In genomic region chr5:111519500-111520041, GRCm38 (mm10) we compare ENCODE assay signal across 8 mouse cellular contexts.
DNase-seq lines count a peak whose midpoint lies in the region; ATAC-seq lines count a peak whose summit lies in the region.

No protein-coding gene starts in this region.

- H3K4me3 ChIP-seq in embryonic facial prominence, embryonic 13.5 days, result no peak overlapping the region
- no peak overlapping the region for H3K4me3 ChIP-seq in hindbrain, embryonic 12.5 days
- no peak overlapping the region for H3K4me3 ChIP-seq in midbrain, embryonic 15.5 days

- no peak overlapping the region for H3K9ac ChIP-seq in embryonic facial prominence, embryonic 13.5 days
- H3K9ac ChIP-seq in hindbrain, embryonic 12.5 days, result peak overlapping the region; percentile 13; the same call in 1 of the 2 replicates
- no peak overlapping the region for H3K9ac ChIP-seq in midbrain, embryonic 15.5 days

- H3K9me3 ChIP-seq in embryonic facial prominence, embryonic 13.5 days, result no peaks in the 10 kb centered on the region
- H3K9me3 ChIP-seq in hindbrain, embryonic 12.5 days (replicated peaks), result no peaks in the 10 kb centered on the region
- H3K9me3 ChIP-seq in midbrain, embryonic 15.5 days, result no peaks in the 10 kb centered on the region

- DNase-seq in kidney, postnatal 36 days, result peak; percentile 14 to 46
- no peak for DNase-seq in kidney, adult 9 months
- no peak for DNase-seq in adrenal gland, adult (ENCODE audit: inconsistent age in 2 of 2, low spot score in 1 of 2)
- no peak for DNase-seq in urinary bladder, adult 2 months (ENCODE audit: low spot score)
- no peak for DNase-seq in thymus, adult 18-20 months

- H3K36me3 ChIP-seq in embryonic facial prominence, embryonic 13.5 days, result no peaks in the 10 kb centered on the region
- no peaks in the 10 kb centered on the region for H3K36me3 ChIP-seq in hindbrain, embryonic 12.5 days
- H3K36me3 ChIP-seq in midbrain, embryonic 15.5 days (replicated peaks), result no peaks in the 10 kb centered on the region

- no peak for ATAC-seq in embryonic facial prominence, embryonic 13.5 days (ENCODE audit: insufficient number of reproducible peaks, insufficient read depth, low FRiP score, low TSS enrichment, low read depth)
- ATAC-seq in hindbrain, embryonic 12.5 days (ENCODE audit: low FRiP score), result peak; percentile 90
- peak; percentile 81 for ATAC-seq in midbrain, embryonic 15.5 days (replicated peaks)

- H3K27me3 ChIP-seq in embryonic facial prominence, embryonic 13.5 days, result no peaks in the 10 kb centered on the region
- H3K27me3 ChIP-seq in hindbrain, embryonic 12.5 days, result no peaks in the 10 kb centered on the region
- H3K27me3 ChIP-seq in midbrain, embryonic 15.5 days (replicated peaks), result no peaks in the 10 kb centered on the region

- no peak overlapping the region for H3K4me2 ChIP-seq in embryonic facial prominence, embryonic 13.5 days
- H3K4me2 ChIP-seq in hindbrain, embryonic 12.5 days (replicated peaks), result no peak overlapping the region
- H3K4me2 ChIP-seq in midbrain, embryonic 15.5 days, result no peak overlapping the region

- H3K27ac ChIP-seq in embryonic facial prominence, embryonic 13.5 days, result 0 out of 2 replicates have a peak overlapping the region, but pooled peaks have one; percentile 11
- peak overlapping the region; percentile 95 for H3K27ac ChIP-seq in hindbrain, embryonic 12.5 days
- peak overlapping the region; percentile 81 for H3K27ac ChIP-seq in midbrain, embryonic 15.5 days

- 24% methylated on average over 7 of the region's 7 CpGs for WGBS in embryonic facial prominence, embryonic 13.5 days
- 8% methylated on average over 7 of the region's 7 CpGs for WGBS in hindbrain, embryonic 12.5 days
- 9% methylated on average over 7 of the region's 7 CpGs for WGBS in midbrain, embryonic 15.5 days

- H3K4me1 ChIP-seq in embryonic facial prominence, embryonic 13.5 days, result peaks cover 10% of the 10 kb centered on the region
- peaks cover 33% of the 10 kb centered on the region for H3K4me1 ChIP-seq in hindbrain, embryonic 12.5 days
- peaks cover 18% of the 10 kb centered on the region for H3K4me1 ChIP-seq in midbrain, embryonic 15.5 days

Comparison
In these comparisons a context has a peak if more than half of its experiments do, and no peak if none do; other contexts are left out.
1. DNase-seq: peak in kidney, postnatal 36 days (2 of 2); none in kidney, adult 9 months (single experiment), adrenal gland, adult (0 of 2), urinary bladder, adult 2 months (single experiment) and thymus, adult 18-20 months (0 of 2).
2. H3K27ac ChIP-seq: peak in every context shown above with its lines; median percentile 95 in hindbrain, embryonic 12.5 days; 81 in midbrain, embryonic 15.5 days; 11 in embryonic facial prominence, embryonic 13.5 days.